Mouse (Mus musculus) embryonic facial prominence, embryonic 12.5 days (tissue): ENCODE data around the gene Bcat1. TPM values are rescaled to one million over a fixed set of nuclear protein-coding genes. Genes with fewer than 3 reads are reported as not detected.

ENCODE experiments used
- ATAC-seq: fragments of 200-750 bp; cut with Nextera tagmentation; 2 replicates; pipeline ENCODE4 v1.8.0; 2017; ENCODE audit not compliant: insufficient number of reproducible peaks, insufficient read depth, low FRiP score, low TSS enrichment
- H3K27ac ChIP-seq: fragments of 300-500 bp; sonication (generic); 2 replicates; pipeline ENCODE4 v1.5.1; 2016; ENCODE audit warnings: mild to moderate bottlenecking
- H3K27me3 ChIP-seq: fragments of 300-500 bp; sonication (generic); 2 replicates; pipeline ENCODE4 v1.6.1; 2016; ENCODE audit warnings: mild to moderate bottlenecking, moderate library complexity
- H3K36me3 ChIP-seq: fragments of 300-500 bp; sonication (generic); 2 replicates; pipeline ENCODE4 v1.6.1; 2016; ENCODE audit warnings: mild to moderate bottlenecking
- H3K4me1 ChIP-seq: fragments of 300-500 bp; sonication (generic); 2 replicates; pipeline ENCODE4 v1.6.1; 2016
- H3K4me2 ChIP-seq: fragments of 300-500 bp; sonication (generic); replicated peaks from 2 replicates; pipeline ENCODE4 v1.6.1; 2016; ENCODE audit warnings: mild to moderate bottlenecking, moderate library complexity
- H3K4me3 ChIP-seq: fragments of 300-500 bp; sonication (generic); 2 replicates; pipeline ENCODE4 v1.5.1; 2016; ENCODE audit warnings: mild to moderate bottlenecking
- H3K9ac ChIP-seq: fragments of 300-500 bp; sonication (generic); 2 replicates; pipeline ENCODE4 v1.6.1; 2016; ENCODE audit warnings: mild to moderate bottlenecking, moderate library complexity
- H3K9me3 ChIP-seq: fragments of 300-500 bp; sonication (generic); 2 replicates; pipeline ENCODE4 v1.6.1; 2016; ENCODE audit warnings: mild to moderate bottlenecking, moderate library complexity
- WGBS: fragments of 180-500 bp; shearing (Covaris S2); methylation state at CpG from one replicate; pipeline ENCODE4 v1.1.7; 2016; 5-methylcytosine and 5-hydroxymethylcytosine counted together
- polyA plus RNA-seq: library from polyadenylated mRNA; unstranded; fragments of >200 nt; fragmentation: Nextera tagmentation; extraction: Ambion mirVana; gene quantifications from 2 replicates; pipeline ENCODE4 v1.2.1, GENCODE M21; 2016

The Bcat1 gene
- polyA plus RNA-seq, 1 experiment from 2014 or later, result 46.8 TPM

DNA sequence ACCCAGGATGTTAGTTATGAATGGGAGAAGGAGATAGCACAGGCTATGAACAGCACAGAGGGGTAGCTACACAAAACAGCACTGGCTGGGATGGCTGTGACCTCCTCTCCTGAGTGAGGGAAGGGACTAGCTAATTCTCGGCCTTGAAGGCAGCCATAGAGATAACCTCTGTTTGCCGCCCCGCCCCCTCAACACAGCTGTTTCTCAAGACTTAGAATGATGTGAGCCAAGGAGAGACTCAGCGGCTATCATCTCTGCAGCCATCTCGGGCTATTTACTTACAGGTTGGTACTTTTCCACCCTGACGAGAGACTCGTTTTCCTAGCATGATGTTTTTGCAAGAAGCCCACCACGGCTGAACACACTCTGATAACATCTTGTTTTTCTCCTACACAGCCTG lies 8.3 kb downstream of the Bcat1 start:
- ATAC-seq, result no peak
- WGBS, result 66% methylated on average over 8 of the region's 8 CpGs
- Histone ChIP-seq H3K27me3 (no peaks in the 10 kb centered on the region), H3K9me3 (no peaks in the 10 kb centered on the region), H3K36me3 (no peaks in the 10 kb centered on the region), H3K4me2 (no peak overlapping the region), H3K27ac (no peak overlapping the region), H3K9ac (no peak overlapping the region), H3K4me1 (0 out of 2 replicates have a peak, but pooled peaks cover 3% of the 10 kb centered on the region), H3K4me3 (no peak overlapping the region)

DNA sequence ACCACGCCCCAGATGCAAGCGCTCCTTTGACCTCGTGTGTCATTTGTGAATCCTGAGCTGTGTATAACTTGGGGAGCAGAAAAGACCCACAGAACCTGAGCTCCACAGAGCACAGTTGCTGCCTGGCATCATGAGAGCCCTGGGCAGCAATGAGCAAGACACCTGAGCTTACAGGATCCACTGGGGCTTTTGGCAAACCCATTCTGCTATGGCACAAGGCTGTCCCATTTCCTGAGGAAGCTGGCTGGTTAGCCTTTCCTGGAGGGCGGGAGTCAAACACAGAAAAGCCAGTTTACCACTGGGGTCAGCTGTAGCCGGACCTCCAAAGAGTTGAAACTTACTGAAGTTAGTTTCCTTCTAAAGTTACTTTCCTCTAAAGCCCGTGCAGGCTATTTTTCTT lies 9.6 kb downstream of the Bcat1 start:
- H3K36me3 ChIP-seq, result no peaks in the 10 kb centered on the region
- H3K9me3 ChIP-seq, result no peaks in the 10 kb centered on the region
- no peaks in the 10 kb centered on the region for H3K27me3 ChIP-seq
- H3K4me3 ChIP-seq, result no peak overlapping the region
- no peak overlapping the region for H3K4me2 ChIP-seq
- WGBS, result 68% methylated on average over 6 of the region's 6 CpGs
- H3K27ac ChIP-seq, result no peak overlapping the region
- ATAC-seq, result no peak
- H3K9ac ChIP-seq, result no peak overlapping the region
- 0 out of 2 replicates have a peak, but pooled peaks cover 3% of the 10 kb centered on the region for H3K4me1 ChIP-seq

DNA sequence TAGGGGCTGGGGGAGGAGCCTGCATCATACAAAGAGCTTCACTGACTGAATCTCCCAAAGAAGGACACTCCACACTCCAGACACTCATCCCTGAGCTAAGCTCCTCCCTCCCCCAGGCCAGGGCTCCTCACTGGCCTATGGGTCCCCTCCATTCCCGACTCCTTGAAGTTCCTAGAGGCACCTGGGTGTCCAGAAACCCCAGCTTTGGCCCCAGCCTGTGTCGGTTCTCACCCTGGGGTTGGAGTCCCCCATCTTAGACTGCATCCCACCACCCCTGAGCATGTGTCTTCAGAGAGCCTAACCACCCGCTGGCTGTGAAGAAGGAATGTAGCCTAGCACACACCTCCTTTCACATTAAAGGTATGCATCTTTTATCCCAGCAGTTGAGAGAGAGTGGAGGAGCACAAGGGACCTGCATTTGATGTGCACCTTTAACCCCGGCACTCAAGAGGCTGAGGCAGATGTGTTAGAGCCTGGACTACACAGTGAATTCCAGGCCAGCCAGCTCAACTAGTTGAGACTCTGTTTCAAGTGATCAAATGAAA lies 10.6 kb downstream of the Bcat1 start:
- Histone ChIP-seq H3K36me3 (no peaks in the 10 kb centered on the region), H3K27me3 (no peaks in the 10 kb centered on the region), H3K4me2 (no peak overlapping the region), H3K4me3 (no peak overlapping the region), H3K9me3 (no peaks in the 10 kb centered on the region), H3K27ac (no peak overlapping the region), H3K9ac (no peak overlapping the region), H3K4me1 (0 out of 2 replicates have a peak, but pooled peaks cover 3% of the 10 kb centered on the region)
- 84% methylated on average over 4 of the region's 4 CpGs for WGBS
- ATAC-seq, result no peak

DNA sequence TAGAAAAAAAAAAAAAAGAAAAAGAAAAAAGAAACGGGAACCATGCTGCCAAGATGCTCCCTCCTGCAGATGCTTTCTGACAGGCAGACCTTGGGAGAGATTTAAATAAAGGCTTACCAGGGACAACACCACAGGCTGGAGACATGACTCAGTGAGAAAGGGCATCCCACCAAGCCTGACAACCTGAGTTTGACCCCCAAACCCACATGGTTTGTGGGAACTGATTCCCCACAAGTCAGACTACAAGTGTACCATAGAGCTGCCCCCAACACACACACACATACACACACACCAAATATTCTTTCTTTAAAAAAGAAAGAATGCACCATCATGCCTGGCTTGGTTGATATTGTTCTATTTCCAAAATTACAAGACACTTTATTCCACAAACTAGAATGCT lies 11.9 kb downstream of the Bcat1 start:
- Histone ChIP-seq H3K36me3 (no peaks in the 10 kb centered on the region), H3K9me3 (no peaks in the 10 kb centered on the region), H3K4me1 (0 out of 2 replicates have a peak, but pooled peaks cover 3% of the 10 kb centered on the region), H3K9ac (no peak overlapping the region), H3K4me2 (no peak overlapping the region), H3K27ac (no peak overlapping the region), H3K4me3 (no peak overlapping the region), H3K27me3 (no peaks in the 10 kb centered on the region)
- WGBS, result 75% methylated on average over 1 of the region's 1 CpGs
- no peak for ATAC-seq

DNA sequence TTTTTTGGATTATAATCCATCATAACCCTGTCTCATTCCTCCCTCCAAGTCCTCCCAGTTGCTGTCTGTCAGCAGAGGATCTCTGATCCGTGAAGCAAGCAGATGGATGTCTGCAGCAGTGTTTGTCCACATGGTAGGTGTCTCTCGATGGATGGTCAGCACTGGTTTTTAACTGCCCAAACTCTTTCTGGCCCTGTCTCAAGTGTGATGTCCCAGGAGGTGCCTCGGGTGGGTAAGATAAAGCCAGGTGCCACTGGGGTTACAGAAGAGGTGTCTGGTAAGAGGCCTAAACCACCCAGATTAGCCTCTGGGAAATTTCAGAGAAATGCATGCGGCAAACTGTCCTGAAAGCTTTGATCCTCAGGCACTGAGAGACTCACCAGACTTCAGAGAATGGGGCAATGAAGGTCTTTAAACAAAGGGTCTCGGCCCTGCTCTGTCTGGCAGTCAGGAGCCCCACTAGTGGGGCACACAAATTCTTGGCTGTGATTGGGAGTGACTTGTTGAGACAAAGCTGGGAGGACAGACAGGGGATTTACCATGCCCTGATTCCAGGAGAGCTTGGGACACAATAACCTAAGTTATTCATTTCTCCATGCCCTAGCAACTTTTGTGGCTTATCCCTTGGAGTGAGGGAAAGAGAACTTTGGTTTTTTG lies 12.6 kb downstream of the Bcat1 start:
- Histone ChIP-seq H3K36me3 (no peaks in the 10 kb centered on the region), H3K9ac (no peak overlapping the region), H3K4me2 (no peak overlapping the region), H3K27ac (no peak overlapping the region), H3K4me1 (0 out of 2 replicates have a peak, but pooled peaks cover 3% of the 10 kb centered on the region), H3K27me3 (no peaks in the 10 kb centered on the region), H3K9me3 (no peaks in the 10 kb centered on the region), H3K4me3 (no peak overlapping the region)
- ATAC-seq, result no peak
- 62% methylated on average over 5 of the region's 5 CpGs for WGBS

DNA sequence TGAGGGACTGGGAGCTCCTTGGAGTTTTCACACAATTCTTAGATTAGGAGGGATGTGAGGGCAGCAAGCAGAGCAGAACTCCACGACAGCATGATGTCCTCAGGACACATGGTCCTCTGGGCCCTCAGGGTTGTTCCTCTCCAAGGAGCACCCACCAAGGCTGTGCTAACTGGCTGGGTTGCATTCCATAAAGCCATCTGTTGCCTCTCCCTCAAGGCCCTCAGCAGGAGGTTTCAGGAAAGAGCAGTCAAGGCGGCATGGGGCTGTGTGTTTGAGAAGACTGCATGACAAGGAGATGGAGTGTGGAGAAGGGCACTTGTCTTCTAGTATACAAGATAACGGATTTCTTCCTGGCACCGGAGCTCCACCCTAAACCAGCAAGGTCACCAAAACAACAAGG lies 13.2 kb downstream of the Bcat1 start:
- no peak for ATAC-seq
- no peak overlapping the region for H3K27ac ChIP-seq
- no peaks in the 10 kb centered on the region for H3K27me3 ChIP-seq
- H3K36me3 ChIP-seq, result no peaks in the 10 kb centered on the region
- no peak overlapping the region for H3K4me2 ChIP-seq
- H3K9me3 ChIP-seq, result no peaks in the 10 kb centered on the region
- 0 out of 2 replicates have a peak, but pooled peaks cover 3% of the 10 kb centered on the region for H3K4me1 ChIP-seq
- H3K4me3 ChIP-seq, result no peak overlapping the region
- no peak overlapping the region for H3K9ac ChIP-seq
- 62% methylated on average over 4 of the region's 4 CpGs for WGBS

DNA sequence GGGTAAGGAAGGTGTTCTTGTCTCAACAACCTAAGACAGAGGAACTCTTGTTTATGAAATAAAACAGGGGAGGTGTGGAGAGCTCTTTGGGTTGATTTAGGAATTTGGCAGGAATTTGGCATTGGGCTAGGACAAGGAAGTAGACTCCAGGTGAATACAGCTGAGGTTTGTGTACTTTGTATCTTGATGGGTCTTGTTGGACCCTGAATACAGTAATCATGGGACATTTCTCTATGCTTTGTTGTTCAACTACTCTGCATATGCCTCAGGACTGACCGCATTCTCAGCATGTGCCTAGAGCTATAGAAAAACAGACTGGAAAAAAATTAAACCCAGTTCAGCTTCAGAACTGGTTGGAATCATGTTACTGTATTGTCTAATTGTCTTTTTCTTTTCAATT lies 14.6 kb downstream of the Bcat1 start:
- no peak overlapping the region for H3K4me3 ChIP-seq
- 0 out of 2 replicates have a peak, but pooled peaks cover 3% of the 10 kb centered on the region for H3K4me1 ChIP-seq
- 89% methylated on average over 1 of the region's 1 CpGs for WGBS
- no peak overlapping the region for H3K9ac ChIP-seq
- ATAC-seq, result no peak
- H3K4me2 ChIP-seq, result no peak overlapping the region
- no peaks in the 10 kb centered on the region for H3K27me3 ChIP-seq
- H3K9me3 ChIP-seq, result no peaks in the 10 kb centered on the region
- H3K27ac ChIP-seq, result no peak overlapping the region
- H3K36me3 ChIP-seq, result no peaks in the 10 kb centered on the region

DNA sequence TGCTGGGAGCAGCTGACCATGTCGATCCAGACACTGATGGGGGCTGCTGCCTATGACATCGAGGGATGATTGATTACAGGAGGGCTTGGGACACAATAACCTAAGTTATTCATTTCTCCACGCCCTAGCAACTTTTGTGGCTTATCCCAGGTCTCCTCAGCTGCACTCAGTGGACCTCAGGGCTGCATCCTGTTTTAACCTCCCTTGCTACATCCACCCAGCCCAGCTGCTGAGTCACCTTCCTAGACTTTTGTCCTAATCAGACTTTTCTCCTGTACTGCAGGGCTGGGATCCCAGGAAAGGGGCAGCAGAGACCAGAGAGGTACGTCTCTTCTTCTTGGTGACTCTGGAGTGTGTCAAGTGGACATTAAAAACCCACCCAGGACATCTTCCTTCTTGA lies 19.9 kb downstream of the Bcat1 start:
- Histone ChIP-seq H3K9ac (no peak overlapping the region), H3K36me3 (no peaks in the 10 kb centered on the region), H3K27me3 (no peaks in the 10 kb centered on the region), H3K4me3 (no peak overlapping the region), H3K4me1 (no peaks in the 10 kb centered on the region), H3K27ac (no peak overlapping the region), H3K4me2 (no peak overlapping the region), H3K9me3 (no peaks in the 10 kb centered on the region)
- 74% methylated on average over 4 of the region's 4 CpGs for WGBS
- ATAC-seq, result no peak

DNA sequence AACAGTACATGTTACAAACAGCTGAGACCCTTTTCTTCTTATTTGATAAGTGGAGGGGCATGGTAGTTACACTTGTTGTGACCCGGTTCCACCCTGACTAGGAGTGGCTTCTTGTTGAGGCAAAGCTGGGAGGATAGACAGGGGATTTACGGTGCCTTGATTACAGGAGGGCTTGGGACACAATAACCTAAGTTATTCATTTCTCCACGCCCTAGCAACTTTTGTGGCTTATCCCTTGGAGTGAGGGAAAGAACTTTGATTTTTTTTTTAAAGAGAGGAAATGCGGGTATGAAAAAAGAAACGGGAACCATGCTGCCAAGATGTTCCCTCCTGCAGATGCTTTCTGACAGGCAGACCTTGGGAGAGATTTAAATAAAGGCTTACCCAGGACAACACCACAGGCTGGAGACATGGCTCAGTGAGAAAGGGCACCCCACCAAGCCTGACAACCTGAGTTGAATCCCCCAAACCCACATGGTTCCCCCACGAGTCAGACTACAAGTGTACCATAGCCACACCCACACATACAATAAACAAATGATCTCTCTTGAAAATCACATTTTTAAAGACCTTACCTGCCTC lies 20.6 kb downstream of the Bcat1 start:
- no peaks in the 10 kb centered on the region for H3K36me3 ChIP-seq
- H3K4me3 ChIP-seq, result no peak overlapping the region
- no peak overlapping the region for H3K9ac ChIP-seq
- no peaks in the 10 kb centered on the region for H3K4me1 ChIP-seq
- H3K9me3 ChIP-seq, result no peaks in the 10 kb centered on the region
- H3K27ac ChIP-seq, result no peak overlapping the region
- 66% methylated on average over 6 of the region's 6 CpGs for WGBS
- H3K4me2 ChIP-seq, result no peak overlapping the region
- H3K27me3 ChIP-seq, result no peaks in the 10 kb centered on the region
- ATAC-seq, result no peak

DNA sequence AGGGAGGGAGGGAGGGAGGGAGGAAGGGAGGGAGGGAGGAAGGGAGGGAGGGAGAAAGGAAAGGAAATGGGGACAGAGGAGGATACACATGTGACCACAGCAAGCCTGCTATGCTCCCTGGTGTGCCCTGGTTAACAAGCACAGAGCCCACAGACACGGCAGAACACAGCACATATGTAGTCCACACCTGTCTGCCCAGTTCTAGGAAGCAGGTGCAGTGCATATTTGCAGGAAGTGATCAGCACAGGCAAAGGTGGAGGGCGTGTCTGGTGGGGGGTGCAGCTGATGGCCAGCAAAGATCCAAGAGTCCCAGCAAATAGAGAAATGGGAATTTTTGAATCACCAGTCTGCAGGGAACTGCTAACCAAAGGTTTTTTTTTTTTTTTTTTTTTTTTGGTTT lies 23.3 kb downstream of the Bcat1 start:
- Histone ChIP-seq H3K4me3 (no peak overlapping the region), H3K4me1 (no peaks in the 10 kb centered on the region), H3K9ac (no peak overlapping the region), H3K4me2 (no peak overlapping the region), H3K36me3 (no peaks in the 10 kb centered on the region), H3K27ac (no peak overlapping the region), H3K9me3 (no peaks in the 10 kb centered on the region), H3K27me3 (peaks cover 11% of the 10 kb centered on the region)
- 78% methylated on average over 2 of the region's 2 CpGs for WGBS
- no peak for ATAC-seq

DNA sequence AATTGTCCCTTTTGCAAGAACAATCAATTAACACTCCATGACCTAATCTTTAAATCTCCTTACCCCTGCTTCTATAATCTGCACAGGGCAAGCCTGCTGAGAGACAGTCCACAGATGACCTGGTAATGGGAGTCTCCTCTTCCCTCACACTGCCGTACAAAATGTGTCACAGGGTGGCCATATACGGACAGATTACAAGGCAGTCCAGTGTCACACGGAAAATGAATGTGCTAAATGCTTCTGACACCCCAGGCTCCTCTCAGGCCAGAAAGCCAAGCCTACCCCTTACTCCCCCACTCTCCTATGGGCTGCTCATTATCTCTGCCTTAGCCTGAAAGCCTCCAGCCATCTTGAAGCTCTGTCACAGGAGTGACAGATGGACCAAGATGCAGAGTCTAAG lies 25.1 kb downstream of the Bcat1 start:
- no peak overlapping the region for H3K4me2 ChIP-seq
- WGBS, result 51% methylated on average over 3 of the region's 3 CpGs
- H3K4me1 ChIP-seq, result no peaks in the 10 kb centered on the region
- no peak for ATAC-seq
- H3K4me3 ChIP-seq, result no peak overlapping the region
- no peak overlapping the region for H3K9ac ChIP-seq
- no peak overlapping the region for H3K27ac ChIP-seq
- no peaks in the 10 kb centered on the region for H3K9me3 ChIP-seq
- peaks cover 11% of the 10 kb centered on the region for H3K27me3 ChIP-seq
- H3K36me3 ChIP-seq, result no peaks in the 10 kb centered on the region
